28 mouse cellular contexts compared by ENCODE assay signal in genomic region chr9:97112797-97113554, GRCm38 (mm10). TPM values are rescaled to one million over a fixed set of nuclear protein-coding genes. Genes with fewer than 3 reads are reported as not detected.
DNase-seq lines count a peak whose midpoint lies in the region; ATAC-seq and TF ChIP-seq lines count a peak whose summit lies in the region.
"Had no signal": no experiment of that assay in that cellular context is flagged by ENCODE, and none has a peak within 500 bp of the region (broad histone marks: within the 10 kb centered on the region; RNA-seq: fewer than 3 reads in every experiment).

No protein-coding gene starts in this region.

- peak; percentile 3 for DNase-seq in embryo, embryonic 10.5 days (ENCODE audit: low spot score)
- no peak for DNase-seq in embryo, embryonic 9.5 days (ENCODE audit: extremely low spot score)
- no peak for DNase-seq in testis, postnatal 14 days (ENCODE audit: low spot score)
- DNase-seq in thymus, postnatal 10 days (ENCODE audit: low spot score in 2 of 2): no peak
- no peak for DNase-seq in ovary, postnatal 36 days (ENCODE audit: low spot score)
- DNase-seq in spleen, adult 12 weeks (ENCODE audit: low spot score): no peak
- DNase-seq: cerebellum, adult 11 months; cerebellum, adult 9-11 months; forebrain, postnatal 0 days; gastrocnemius, postnatal 36 days; kidney, adult 9 months; kidney, postnatal 14 days; liver; lung, postnatal 36 days; midbrain, embryonic 14.5 days; thymus, adult 18-20 months; thymus, postnatal 4 days had no signal

- no peak for TF ChIP-seq CTCF in testis, adult 2 months (IDR thresholded peaks at IDR 0.05; ENCODE audit: control insufficient read depth, insufficient read depth, insufficient replicate concordance, low read depth, low read length)

- peaks cover 15% of the 10 kb centered on the region for H3K4me1 ChIP-seq in testis, adult 2 months (ENCODE audit: control insufficient read depth, insufficient read depth, low read length)
- H3K4me1 ChIP-seq in heart, embryonic 15.5 days (replicated peaks): peaks cover 29% of the 10 kb centered on the region

- no peaks in the 10 kb centered on the region for H3K27me3 ChIP-seq in testis, adult 2 months (ENCODE audit: control insufficient read depth, insufficient read depth, low read length)
- H3K27me3 ChIP-seq in heart, embryonic 15.5 days: no peaks in the 10 kb centered on the region
- H3K27me3 ChIP-seq: lung, embryonic 15.5 days; megakaryocyte, embryonic 14.5 days; neural tube, embryonic 12.5 days had no signal

- no peak for TF ChIP-seq POLR2A in testis, adult 2 months (IDR thresholded peaks at IDR 0.05; ENCODE audit: control insufficient read depth, low read depth, low read length)

- peak overlapping the region; percentile 18; the same call in 1 of the 2 replicates for H3K9ac ChIP-seq in heart, embryonic 15.5 days
- H3K9ac ChIP-seq: forebrain, postnatal 0 days; liver, embryonic 15.5 days; lung, embryonic 15.5 days; neural tube, embryonic 12.5 days had no signal

- WGBS in heart, embryonic 15.5 days: 36% methylated on average over 24 of the region's 24 CpGs

- ATAC-seq in heart, embryonic 15.5 days (replicated peaks; ENCODE audit: insufficient number of reproducible peaks, insufficient read depth, low FRiP score, low read depth): no peak
- ATAC-seq: forebrain, postnatal 0 days; hindbrain, postnatal 0 days; intestine, embryonic 16.5 days had no signal

- H3K4me2 ChIP-seq in heart, embryonic 15.5 days: peak overlapping the region; percentile 54
- H3K4me2 ChIP-seq: liver, embryonic 15.5 days; lung, embryonic 15.5 days; neural tube, embryonic 12.5 days had no signal

- H3K9me3 ChIP-seq in heart, embryonic 15.5 days (replicated peaks): no peaks in the 10 kb centered on the region
- H3K9me3 ChIP-seq: forebrain, embryonic 10.5 days; G1E; limb, embryonic 10.5 days; lung, embryonic 15.5 days; neural tube, embryonic 12.5 days had no signal

- peak overlapping the region; percentile 62 for H3K4me3 ChIP-seq in testis, adult 2 months (ENCODE audit: control insufficient read depth, low read depth, low read length)
- H3K4me3 ChIP-seq in heart, embryonic 15.5 days: no peak overlapping the region
- H3K4me3 ChIP-seq: forebrain, embryonic 10.5 days; limb, embryonic 10.5 days; liver, embryonic 15.5 days; lung, embryonic 15.5 days; megakaryocyte, embryonic 14.5 days; neural tube, embryonic 12.5 days had no signal

- H3K27ac ChIP-seq in testis, adult 2 months (ENCODE audit: control insufficient read depth, insufficient read depth, low read depth, low read length): no peak overlapping the region
- H3K27ac ChIP-seq in heart, embryonic 15.5 days: peak overlapping the region; percentile 79
- H3K27ac ChIP-seq: forebrain, embryonic 10.5 days; hindbrain, postnatal 0 days; limb, embryonic 10.5 days; liver, embryonic 15.5 days; lung, embryonic 15.5 days; neural tube, embryonic 12.5 days had no signal

- no peaks in the 10 kb centered on the region for H3K36me3 ChIP-seq in testis, adult 2 months (ENCODE audit: control insufficient read depth, insufficient read depth, low read length)
- no peaks in the 10 kb centered on the region for H3K36me3 ChIP-seq in heart, embryonic 15.5 days
- H3K36me3 ChIP-seq: forebrain, embryonic 10.5 days; limb, embryonic 10.5 days; liver, embryonic 15.5 days; lung, embryonic 15.5 days; neural tube, embryonic 12.5 days had no signal

RNA-seq across cellular contexts. Expression of gene Slc25a36, which starts 2.0 kb away (rescaled TPM):
- 7.5 and 10.0 TPM in 2 replicates for polyA plus RNA-seq in testis, adult 2 months (2012; rRNA removed)
- 45.8 and 48.3 TPM in 2 replicates for polyA plus RNA-seq in heart, embryonic 15.5 days (2015; fragmentation: Nextera tagmentation; extraction: Ambion mirVana)
